ENCODE assay signal across 12 mouse cellular contexts in genomic region chr16:17432576-17432975, GRCm38 (mm10). TPM values are rescaled to one million over a fixed set of nuclear protein-coding genes. Genes with fewer than 3 reads are reported as not detected.
DNase-seq lines count a peak whose midpoint lies in the region; ATAC-seq and TF ChIP-seq lines count a peak whose summit lies in the region.
"Had no signal": no experiment of that assay in that cellular context is flagged by ENCODE, and none has a peak within 500 bp of the region (broad histone marks: within the 10 kb centered on the region; RNA-seq: fewer than 3 reads in every experiment).

No protein-coding gene starts in this region.

- ATAC-seq in heart, embryonic 12.5 days (ENCODE audit: insufficient number of reproducible peaks, low FRiP score) = no peak
- no peak for ATAC-seq in lung, embryonic 14.5 days (ENCODE audit: insufficient read depth)
- ATAC-seq: inflammation-experienced regulatory T-cells, adult 6 months; midbrain, embryonic 16.5 days had no signal

- no peaks in the 10 kb centered on the region for H3K36me3 ChIP-seq in heart, adult 2 months (ENCODE audit: control insufficient read depth, insufficient read depth, low read length)
- H3K36me3 ChIP-seq in heart, embryonic 12.5 days = peaks cover 20% of the 10 kb centered on the region
- peaks cover 9% of the 10 kb centered on the region for H3K36me3 ChIP-seq in lung, embryonic 14.5 days (ENCODE audit: insufficient read depth)

- H3K4me3 ChIP-seq in heart, adult 2 months = no peak overlapping the region
- no peak overlapping the region for H3K4me3 ChIP-seq in heart, embryonic 12.5 days
- H3K4me3 ChIP-seq in lung, embryonic 14.5 days (ENCODE audit: low read depth, low read length) = no peak overlapping the region
- H3K4me3 ChIP-seq in lung, adult 2 months (replicated peaks; ENCODE audit: extremely low read depth, low read depth, low read length) = no peak overlapping the region
- H3K4me3 ChIP-seq: embryonic facial prominence, embryonic 13.5 days had no signal

- no peak for TF ChIP-seq POLR2A in heart, adult 2 months (IDR thresholded peaks at IDR 0.05; ENCODE audit: insufficient read depth, low read depth, low read length)
- no peak for TF ChIP-seq POLR2A in lung, adult 2 months (IDR thresholded peaks at IDR 0.05; ENCODE audit: borderline replicate concordance, extremely low read depth, low read depth, low read length)

- H3K79me2 ChIP-seq in heart, adult 2 months (replicated peaks; ENCODE audit: control insufficient read depth, insufficient read depth, low read length) = no peaks in the 10 kb centered on the region

- peak; percentile 77 for TF ChIP-seq CTCF in heart, adult 2 months (IDR thresholded peaks at IDR 0.05)
- peak; percentile 52 for TF ChIP-seq CTCF in lung, embryonic 14.5 days (IDR thresholded peaks at IDR 0.05; ENCODE audit: low read depth)
- TF ChIP-seq CTCF in lung, adult 2 months (IDR thresholded peaks at IDR 0.05; ENCODE audit: insufficient read depth, low read length) = no peak

- no peak for DNase-seq in heart, adult 2 months
- peak; percentile 59 for DNase-seq in lung, embryonic 14.5 days
- no peak for DNase-seq in lung, adult 2 months
- DNase-seq in adrenal gland, postnatal 36 days = peak; percentile 6 to 28
- DNase-seq in retina, postnatal 1 day = peak; percentile 44
- no peak for DNase-seq in cerebellum, adult 18-20 months
- no peak for DNase-seq in cerebellum, adult 9-10 months
- DNase-seq: gastrocnemius, postnatal 10 days had no signal

- H3K27me3 ChIP-seq in heart, adult 2 months (ENCODE audit: control insufficient read depth, insufficient read depth, low read length) = no peaks in the 10 kb centered on the region
- no peaks in the 10 kb centered on the region for H3K27me3 ChIP-seq in heart, embryonic 12.5 days (replicated peaks)
- H3K27me3 ChIP-seq in lung, embryonic 14.5 days (ENCODE audit: insufficient read depth, low read length) = no peaks in the 10 kb centered on the region
- H3K27me3 ChIP-seq: embryonic facial prominence, embryonic 13.5 days had no signal

- no peak overlapping the region for H3K4me2 ChIP-seq in heart, embryonic 12.5 days
- no peak overlapping the region for H3K4me2 ChIP-seq in lung, embryonic 14.5 days
- H3K4me2 ChIP-seq: embryonic facial prominence, embryonic 13.5 days had no signal

- H3K4me1 ChIP-seq in heart, adult 2 months (ENCODE audit: control insufficient read depth, insufficient read depth, low read length) = no peaks in the 10 kb centered on the region
- H3K4me1 ChIP-seq in heart, embryonic 12.5 days (replicated peaks) = no peaks in the 10 kb centered on the region
- H3K4me1 ChIP-seq in lung, embryonic 14.5 days (ENCODE audit: insufficient read depth) = no peaks in the 10 kb centered on the region
- no peaks in the 10 kb centered on the region for H3K4me1 ChIP-seq in lung, adult 2 months (ENCODE audit: control insufficient read depth, insufficient read depth, low read length)
- H3K4me1 ChIP-seq: embryonic facial prominence, embryonic 13.5 days had no signal

- WGBS in heart, adult 2 months = 46% methylated on average over 2 of the region's 2 CpGs
- WGBS in heart, embryonic 12.5 days = 74% methylated on average over 2 of the region's 2 CpGs
- WGBS in lung, embryonic 14.5 days = 69% methylated on average over 2 of the region's 2 CpGs
- WGBS in lung, adult 2 months = 49% methylated on average over 2 of the region's 2 CpGs

- TF ChIP-seq EP300 in heart, adult 2 months (IDR thresholded peaks at IDR 0.05; ENCODE audit: insufficient read depth, low read depth, low read length) = no peak

- H3K27ac ChIP-seq in heart, adult 2 months = no peak overlapping the region
- no peak overlapping the region for H3K27ac ChIP-seq in heart, embryonic 12.5 days (ENCODE audit: poor library complexity, severe bottlenecking)
- no peak overlapping the region for H3K27ac ChIP-seq in lung, embryonic 14.5 days (ENCODE audit: low read depth)
- H3K27ac ChIP-seq: embryonic facial prominence, embryonic 13.5 days had no signal

- intact Hi-C loops in heart, adult 2 months (cut with DNase I) = loop anchor here (2.0 kb wide), 1 partner anchor 28 kb away; the partner anchor contains the start of gene Snap29

- no peak overlapping the region for H3K9ac ChIP-seq in heart, adult 2 months (ENCODE audit: low read depth, low read length)
- H3K9ac ChIP-seq in heart, embryonic 12.5 days = no peak overlapping the region
- no peak overlapping the region for H3K9ac ChIP-seq in lung, embryonic 14.5 days
- H3K9ac ChIP-seq: embryonic facial prominence, embryonic 13.5 days had no signal

- no peaks in the 10 kb centered on the region; the same call in 1 of the 2 replicates for H3K9me3 ChIP-seq in heart, embryonic 12.5 days (replicated peaks)
- no peaks in the 10 kb centered on the region for H3K9me3 ChIP-seq in lung, embryonic 14.5 days (ENCODE audit: low read depth, low read length)
- H3K9me3 ChIP-seq: embryonic facial prominence, embryonic 13.5 days had no signal

RNA-seq across cellular contexts. Expression of gene Crkl, which starts 19.2 kb away (rescaled TPM):
- 10 to 100 TPM; 26.2 to 27.2 TPM for total RNA-seq in heart, adult 2 months (2021)
- polyA plus RNA-seq in heart, adult 2 months (2012; rRNA removed) = 31.2 and 36.5 TPM in 2 replicates
- polyA plus RNA-seq in heart, embryonic 12.5 days (2016; fragmentation: Nextera tagmentation; extraction: Ambion mirVana) = 44.7 and 57.7 TPM in 2 replicates
- polyA plus RNA-seq in lung, embryonic 14.5 days (2014; fragmentation: Nextera tagmentation; extraction: Ambion mirVana) = 61.9 and 74.1 TPM in 2 replicates
- polyA plus RNA-seq in lung, adult 2 months (2012; rRNA removed) = 56.5 and 63.3 TPM in 2 replicates
- 10 to 100 TPM; 30.4 to 38.1 TPM for total RNA-seq in adrenal gland, postnatal 36 days (2021)

RNA-seq across cellular contexts. Expression of gene Pi4ka, which starts 26.5 kb away (rescaled TPM):
- 10 to 100 TPM; 56.4 to 57.1 TPM for total RNA-seq in heart, adult 2 months (2021)
- 49.0 and 61.2 TPM in 2 replicates for polyA plus RNA-seq in heart, adult 2 months (2012; rRNA removed)
- 45.4 and 48.7 TPM in 2 replicates for polyA plus RNA-seq in heart, embryonic 12.5 days (2016; fragmentation: Nextera tagmentation; extraction: Ambion mirVana)
- 33.8 and 37.9 TPM in 2 replicates for polyA plus RNA-seq in lung, embryonic 14.5 days (2014; fragmentation: Nextera tagmentation; extraction: Ambion mirVana)
- polyA plus RNA-seq in lung, adult 2 months (2012; rRNA removed) = 38.0 and 55.9 TPM in 2 replicates
- 10 to 100 TPM; 90.6 to 97.2 TPM for total RNA-seq in adrenal gland, postnatal 36 days (2021)

RNA-seq across cellular contexts. Expression of gene Snap29, which starts 26.8 kb away (rescaled TPM):
- 10 to 100 TPM; 15.5 to 17.0 TPM for total RNA-seq in heart, adult 2 months (2021)
- polyA plus RNA-seq in heart, adult 2 months (2012; rRNA removed) = 5.0 and 8.1 TPM in 2 replicates
- polyA plus RNA-seq in heart, embryonic 12.5 days (2016; fragmentation: Nextera tagmentation; extraction: Ambion mirVana) = 13.2 and 14.1 TPM in 2 replicates
- 5.1 and 6.3 TPM in 2 replicates for polyA plus RNA-seq in lung, embryonic 14.5 days (2014; fragmentation: Nextera tagmentation; extraction: Ambion mirVana)
- 4.6 and 7.3 TPM in 2 replicates for polyA plus RNA-seq in lung, adult 2 months (2012; rRNA removed)
- 10 to 100 TPM; 27.3 to 30.2 TPM for total RNA-seq in adrenal gland, postnatal 36 days (2021)

RNA-seq across cellular contexts. Expression of gene Aifm3, which starts 56.8 kb away (rescaled TPM):
- total RNA-seq in heart, adult 2 months (2021) = under 1 TPM in 1 of 2 experiments, not detected in 1; 0.14 TPM
- polyA plus RNA-seq in heart, adult 2 months (2012; rRNA removed) = 0.08 and 0.09 TPM in 2 replicates
- 0.82 and 1.1 TPM in 2 replicates for polyA plus RNA-seq in heart, embryonic 12.5 days (2016; fragmentation: Nextera tagmentation; extraction: Ambion mirVana)
- 1.3 and 1.5 TPM in 2 replicates for polyA plus RNA-seq in lung, embryonic 14.5 days (2014; fragmentation: Nextera tagmentation; extraction: Ambion mirVana)
- polyA plus RNA-seq in lung, adult 2 months (2012; rRNA removed) = 2.5 and 2.6 TPM in 2 replicates
- total RNA-seq in adrenal gland, postnatal 36 days (2021) = 1 to 10 TPM; 6.5 to 8.5 TPM
- polyA plus RNA-seq: inflammation-experienced regulatory T-cells, adult 6 months had no signal

Comparison
In these comparisons a context has a peak if more than half of its experiments do, and no peak if none do; other contexts are left out.
1. DNase-seq: peak in lung, embryonic 14.5 days (single experiment), adrenal gland, postnatal 36 days (2 of 2) and retina, postnatal 1 day (single experiment); none in heart, adult 2 months (0 of 2), lung, adult 2 months (single experiment), cerebellum, adult 18-20 months (0 of 2) and cerebellum, adult 9-10 months (single experiment).